Mouse (Mus musculus): ENCODE data around the gene Parp11.

DNA sequence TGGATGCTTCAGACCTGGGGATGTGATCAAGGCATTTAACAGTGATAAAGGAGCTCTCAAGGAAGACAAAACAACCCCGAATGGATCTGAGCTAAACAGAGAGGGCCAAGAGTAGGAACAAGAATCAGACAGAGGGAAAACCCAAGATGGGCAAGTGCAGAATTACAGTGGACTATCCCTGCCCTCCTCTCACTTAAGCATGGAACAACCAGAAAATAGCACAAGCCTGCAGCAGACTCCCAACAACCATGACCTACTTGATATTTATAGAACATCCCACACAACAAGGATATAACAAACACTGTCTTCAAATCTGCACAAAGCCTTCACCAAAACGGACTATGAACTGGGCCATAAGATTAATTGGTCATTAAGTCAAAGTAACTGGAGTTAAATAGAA, 91.5 kb downstream of the Parp11 start:
- TF ChIP-seq PAX5 (IDR thresholded peaks at IDR 0.05; ENCODE audit: low read length) (no peak), CTCF (conservative IDR thresholded peaks at IDR 0.05 in 1 of 2, IDR thresholded peaks at IDR 0.05 in 1 of 2; ENCODE audit: low read depth in 2 of 2, low read length in 2 of 2) (no peak), POLR2A (IDR thresholded peaks at IDR 0.05; ENCODE audit: low read depth, low read length) (no peak), EP300 (IDR thresholded peaks at IDR 0.05; ENCODE audit: low read length) (no peak), JUND (conservative IDR thresholded peaks at IDR 0.05; ENCODE audit: low read depth, low read length) (no peak), MYC (IDR thresholded peaks at IDR 0.05; ENCODE audit: low read depth, low read length) (no peak), E2F4 (IDR thresholded peaks at IDR 0.05; ENCODE audit: insufficient replicate concordance, low read depth, low read length) (no peak), NRF1 (IDR thresholded peaks at IDR 0.05; ENCODE audit: low read depth, low read length) (no peak), HCFC1 (IDR thresholded peaks at IDR 0.05; ENCODE audit: low read depth, low read length) (no peak)

All from CH12.LX (cell line).